Mouse (Mus musculus) brain, embryonic 14.5 days (tissue): Measurements from ENCODE around the gene Ppm1n.

Source experiments
- CTCF ChIP-seq: fragments of 200-500 bp; IDR thresholded peaks from 2 replicates; pipeline ENCODE4 v1.5.1; 2012; ENCODE audit warnings: inconsistent platforms, mild to moderate bottlenecking, moderate library complexity, borderline replicate concordance; ENCODE audit not compliant: insufficient read depth, insufficient read length; ENCODE audit errors: extremely low read depth
- POLR2A ChIP-seq: fragments of 200-500 bp; IDR thresholded peaks from 2 replicates; pipeline ENCODE4 v1.6.1; 2012; ENCODE audit warnings: mild to moderate bottlenecking, inconsistent platforms, borderline replicate concordance; ENCODE audit not compliant: poor library complexity, insufficient read depth, insufficient read length, severe bottlenecking; ENCODE audit errors: extremely low read depth

GRCm38 (mm10) chr7:19303770-19304169, 23.9 kb upstream of the Ppm1n start:
- TF ChIP-seq CTCF (peak; percentile 88), POLR2A (no peak)
